Mouse (Mus musculus) kidney, embryonic 14.5 days (tissue): ENCODE measurements around the gene Krtap19-9b. TPM values are rescaled to one million over a fixed set of nuclear protein-coding genes. Genes with fewer than 3 reads are reported as not detected.

Source experiments
- ATAC-seq: fragments of 200-750 bp; cut with Nextera tagmentation; 2 replicates; pipeline ENCODE4 v1.8.0; 2017; ENCODE audit warnings: moderate number of reproducible peaks, mild to moderate bottlenecking, moderate TSS enrichment, moderate library complexity; ENCODE audit not compliant: low FRiP score, low TSS enrichment
- H3K27ac ChIP-seq: fragments of 300-500 bp; sonication (generic); 2 replicates; pipeline ENCODE4 v1.5.1; 2014; ENCODE audit warnings: low read depth, mild to moderate bottlenecking, low read length, moderate library complexity, mixed read lengths
- H3K27me3 ChIP-seq: fragments of 300-500 bp; sonication (generic); 2 replicates; pipeline ENCODE4 v1.6.1; 2014; ENCODE audit warnings: mild to moderate bottlenecking, low read length; ENCODE audit not compliant: control insufficient read depth, insufficient read depth
- H3K36me3 ChIP-seq: fragments of 300-500 bp; sonication (generic); 2 replicates; pipeline ENCODE4 v1.6.1; 2014; ENCODE audit warnings: low read length, mixed read lengths; ENCODE audit not compliant: control insufficient read depth, insufficient read depth
- H3K4me1 ChIP-seq: fragments of 300-500 bp; sonication (generic); 2 replicates; pipeline ENCODE4 v1.6.1; 2014; ENCODE audit warnings: low read length, mixed read lengths; ENCODE audit not compliant: control insufficient read depth, insufficient read depth
- H3K4me2 ChIP-seq: fragments of 300-500 bp; sonication (generic); replicated peaks from 2 replicates; pipeline ENCODE4 v1.6.1; 2014; ENCODE audit warnings: low read depth, mild to moderate bottlenecking, low read length
- H3K4me3 ChIP-seq: fragments of 300-500 bp; sonication (generic); 2 replicates; pipeline ENCODE4 v1.5.1; 2014; ENCODE audit warnings: mild to moderate bottlenecking, low read length
- H3K9ac ChIP-seq: fragments of 300-500 bp; sonication (generic); 2 replicates; pipeline ENCODE4 v1.6.1; 2014; ENCODE audit warnings: low read depth, mild to moderate bottlenecking, low read length, moderate library complexity
- H3K9me3 ChIP-seq: fragments of 300-500 bp; sonication (generic); 2 replicates; pipeline ENCODE4 v1.6.1; 2016; ENCODE audit warnings: low read length; ENCODE audit not compliant: control insufficient read depth
- WGBS: fragments of 180-500 bp; shearing (Covaris S2); extraction: QIAGEN DNeasy Blood & Tissue Kit; methylation state at CpG from one replicate; pipeline ENCODE4 v1.1.7; 2014; 5-methylcytosine and 5-hydroxymethylcytosine counted together
- polyA plus RNA-seq: library from polyadenylated mRNA; unstranded; fragments of >200 nt; fragmentation: Nextera tagmentation; extraction: Ambion mirVana; gene quantifications from 2 replicates; pipeline ENCODE4 v1.2.1, GENCODE M21; 2014

Krtap19-9b gene
- not detected in 2 replicates for polyA plus RNA-seq

DNA sequence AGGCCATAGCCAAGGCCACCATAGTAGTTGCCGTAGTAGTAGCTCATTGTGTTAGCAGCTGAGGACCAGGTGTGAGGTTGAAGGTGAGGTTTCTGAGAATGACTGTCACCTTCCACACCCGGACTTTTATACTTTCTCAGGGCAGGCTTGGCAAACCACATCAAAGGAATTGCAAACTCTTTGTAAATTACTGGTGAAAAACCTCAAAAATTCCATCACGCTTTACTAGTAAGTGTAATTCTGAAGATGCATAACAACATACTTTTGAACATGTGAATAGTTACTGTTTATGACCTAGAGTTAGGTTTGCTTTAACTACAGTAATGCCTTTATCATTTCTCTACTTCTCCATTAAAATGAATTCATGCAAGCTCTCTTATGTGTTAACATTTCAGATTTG is at the start of gene Krtap19-9b:
TSS of gene Krtap19-9b (minus strand) at position 101 of the 400 bp plus-strand sequence.
- Histone ChIP-seq H3K9ac (no peak within 1 kb of the TSS), H3K27me3 (no peaks in the 10 kb centered on the region), H3K9me3 (no peaks in the 10 kb centered on the region), H3K36me3 (no peaks in the 10 kb centered on the region), H3K27ac (no peak within 1 kb of the TSS), H3K4me2 (no peak within 1 kb of the TSS), H3K4me3 (no peak within 1 kb of the TSS), H3K4me1 (no peaks in the 10 kb centered on the region)
- ATAC-seq: no peak
- 88% methylated on average over 3 of the region's 3 CpGs for WGBS

DNA sequence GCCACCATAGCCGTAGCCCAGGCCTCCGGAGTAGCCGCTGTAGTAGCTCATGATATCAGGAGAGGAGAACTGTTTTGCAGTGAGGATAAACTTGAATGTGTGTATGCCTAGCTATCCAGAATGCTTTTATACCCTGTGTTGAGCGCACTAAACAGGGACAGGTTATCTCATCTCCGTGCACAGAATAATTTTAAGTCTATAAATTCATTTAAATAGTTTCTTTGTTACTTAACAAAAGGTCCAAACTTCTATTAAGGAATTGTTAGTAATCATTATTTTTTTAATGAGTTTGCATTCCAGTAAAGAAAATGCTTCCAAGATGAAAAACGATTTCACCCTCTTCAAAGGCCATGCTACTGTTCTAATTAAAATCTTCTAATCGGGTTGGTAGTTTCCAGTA is 30.7 kb upstream of the Krtap19-9b start, which contains the start of gene Krtap16-3:
TSS of gene Krtap16-3 (minus strand) at position 101 of the 400 bp plus-strand sequence.
- Histone ChIP-seq H3K36me3 (no peaks in the 10 kb centered on the region), H3K9me3 (no peaks in the 10 kb centered on the region), H3K4me3 (no peak within 1 kb of the TSS), H3K27me3 (no peaks in the 10 kb centered on the region), H3K9ac (no peak within 1 kb of the TSS), H3K4me2 (no peak within 1 kb of the TSS), H3K4me1 (no peaks in the 10 kb centered on the region), H3K27ac (no peak within 1 kb of the TSS)
- ATAC-seq: no peak
- WGBS: 90% methylated on average over 7 of the region's 7 CpGs

DNA sequence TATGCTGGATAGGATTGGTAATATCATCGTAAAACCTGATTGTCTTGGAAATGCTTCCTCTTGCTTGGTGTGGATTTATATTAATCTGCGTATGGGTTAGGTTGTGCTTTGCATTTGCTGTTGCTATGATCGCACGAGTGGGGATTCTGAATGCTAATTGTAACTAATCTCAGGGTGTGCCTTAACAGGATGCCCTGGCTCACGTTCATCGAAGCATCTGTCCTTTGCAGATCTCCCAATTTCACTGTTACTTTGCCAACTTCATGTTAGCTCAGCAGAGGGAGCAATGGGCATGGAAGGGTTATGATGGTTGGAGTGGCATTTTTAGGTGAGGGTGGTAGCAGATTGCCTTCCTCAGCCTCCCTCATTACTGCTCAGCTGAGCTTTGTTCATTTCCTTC is 9.0 kb upstream of the Krtap19-9b start:
- no peak for ATAC-seq
- Histone ChIP-seq H3K27ac (no peak overlapping the region), H3K36me3 (no peaks in the 10 kb centered on the region), H3K27me3 (no peaks in the 10 kb centered on the region), H3K9ac (no peak overlapping the region), H3K4me2 (no peak overlapping the region), H3K9me3 (no peaks in the 10 kb centered on the region), H3K4me1 (no peaks in the 10 kb centered on the region), H3K4me3 (no peak overlapping the region)
- 90% methylated on average over 6 of the region's 6 CpGs for WGBS

DNA sequence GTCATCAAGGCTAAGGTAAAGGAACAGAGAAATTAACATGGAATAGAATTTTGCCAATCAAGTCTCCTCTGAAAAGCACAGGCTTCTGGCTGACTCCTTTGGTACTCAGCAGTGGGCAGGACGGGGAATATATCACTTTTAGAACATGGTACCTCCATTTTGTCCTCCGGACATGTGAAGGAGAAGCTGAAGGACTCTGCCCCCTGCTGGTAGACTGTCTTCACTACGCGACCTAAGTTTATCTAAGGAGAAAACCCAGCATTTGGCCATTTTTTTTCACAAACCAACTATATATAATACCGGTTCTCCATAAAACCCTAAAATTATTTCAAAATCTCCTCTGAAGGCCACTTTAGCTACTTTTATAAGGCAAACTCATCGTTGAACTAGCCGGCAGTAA is 6.2 kb upstream of the Krtap19-9b start:
- H3K4me2 ChIP-seq: no peak overlapping the region

DNA sequence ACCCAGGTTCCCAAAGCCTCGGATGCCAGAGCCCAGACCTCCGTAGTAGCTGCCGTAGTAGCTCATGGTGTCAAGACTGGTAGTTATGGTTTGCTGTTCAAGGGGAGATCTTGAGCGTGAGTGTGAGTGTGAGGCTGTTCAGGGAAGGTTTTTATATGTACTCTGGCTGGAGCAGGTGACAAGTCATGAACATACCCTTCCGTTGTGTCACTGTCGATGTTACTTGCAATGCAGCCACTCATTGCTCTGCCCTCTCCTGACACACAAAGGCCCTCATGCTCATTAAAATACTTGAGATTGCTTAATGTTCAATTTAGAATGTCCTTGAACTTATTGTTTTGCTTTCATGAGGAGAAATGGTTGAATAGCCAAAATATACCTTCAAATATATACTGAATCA is 35.7 kb downstream of the Krtap19-9b start, which contains the start of gene Krtap19-5:
TSS of gene Krtap19-5 (minus strand) at position 101 of the 400 bp plus-strand sequence.
- ATAC-seq: no peak
- 93% methylated on average over 6 of the region's 6 CpGs for WGBS
- no peaks in the 10 kb centered on the region for H3K27me3 ChIP-seq
- no peak within 1 kb of the TSS for H3K27ac ChIP-seq
- no peak within 1 kb of the TSS for H3K4me2 ChIP-seq
- no peaks in the 10 kb centered on the region for H3K36me3 ChIP-seq
- H3K9me3 ChIP-seq: no peaks in the 10 kb centered on the region
- H3K4me1 ChIP-seq: no peaks in the 10 kb centered on the region
- no peak within 1 kb of the TSS for H3K9ac ChIP-seq
- H3K4me3 ChIP-seq: no peak within 1 kb of the TSS

More for the DNA sequence above, 6.2 kb upstream of the Krtap19-9b start:
- Histone ChIP-seq H3K27me3 (no peaks in the 10 kb centered on the region), H3K36me3 (no peaks in the 10 kb centered on the region), H3K9ac (no peak overlapping the region), H3K9me3 (no peaks in the 10 kb centered on the region), H3K4me3 (no peak overlapping the region), H3K4me1 (no peaks in the 10 kb centered on the region), H3K27ac (no peak overlapping the region)
- 74% methylated on average over 7 of the region's 7 CpGs for WGBS
- ATAC-seq: no peak

DNA sequence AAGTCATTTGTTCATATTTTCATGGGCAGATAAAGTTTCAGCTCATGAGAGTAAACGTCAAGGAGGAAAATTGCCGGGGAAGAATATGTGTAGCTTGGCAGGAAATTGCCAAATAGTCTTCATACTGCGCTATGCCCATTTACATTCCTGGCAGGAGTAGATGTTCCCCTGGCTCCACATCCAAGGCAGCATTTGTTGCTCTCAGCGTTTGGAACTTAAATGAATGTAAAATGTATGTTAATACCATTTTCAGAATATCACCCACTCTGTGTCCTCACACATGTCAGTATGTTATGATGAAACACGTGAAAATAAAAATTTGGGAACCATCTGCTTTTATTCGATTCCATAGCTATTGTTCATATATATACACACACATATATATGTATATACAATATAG is 45.2 kb downstream of the Krtap19-9b start:
- Histone ChIP-seq H3K27ac (no peak overlapping the region), H3K27me3 (no peaks in the 10 kb centered on the region), H3K9me3 (no peaks in the 10 kb centered on the region), H3K9ac (no peak overlapping the region), H3K4me2 (no peak overlapping the region), H3K4me3 (no peak overlapping the region), H3K4me1 (no peaks in the 10 kb centered on the region), H3K36me3 (no peaks in the 10 kb centered on the region)
- no peak for ATAC-seq
- WGBS: 91% methylated on average over 6 of the region's 6 CpGs

DNA sequence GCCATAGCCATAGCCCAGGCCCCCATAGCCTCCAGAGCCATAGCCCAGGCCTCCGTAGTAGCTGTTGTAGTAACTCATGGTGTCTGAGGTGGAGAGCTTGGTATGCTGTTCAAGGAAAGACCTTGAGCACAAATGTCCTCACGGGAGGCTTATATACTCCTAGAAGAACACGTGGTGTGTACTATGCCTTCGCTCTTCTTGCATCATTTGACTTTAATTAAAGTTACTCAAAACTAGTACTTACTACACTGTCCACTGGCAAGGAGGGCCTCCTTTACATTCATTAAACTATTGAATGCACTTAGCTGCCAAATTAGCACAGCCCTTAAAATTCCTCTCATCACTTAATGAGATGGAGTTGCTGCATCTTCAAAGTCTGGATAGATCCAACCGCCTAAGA is 47.1 kb downstream of the Krtap19-9b start, which contains the start of gene Krtap19-4:
TSS of gene Krtap19-4 (minus strand) at position 101 of the 400 bp plus-strand sequence.
- Histone ChIP-seq H3K4me3 (no peak within 1 kb of the TSS), H3K9me3 (no peaks in the 10 kb centered on the region), H3K27ac (no peak within 1 kb of the TSS), H3K9ac (no peak within 1 kb of the TSS), H3K4me2 (no peak within 1 kb of the TSS), H3K4me1 (no peaks in the 10 kb centered on the region), H3K27me3 (no peaks in the 10 kb centered on the region), H3K36me3 (no peaks in the 10 kb centered on the region)
- whole genome bisulfite sequencing: 89% methylated on average over 5 of the region's 5 CpGs
- no peak for ATAC-seq

Other genes starting within 250 kb of the Krtap19-9b start
- gene 2310061N02Rik, start 224.3 kb downstream of the Krtap19-9b start, polyA plus RNA-seq: not detected in 2 replicates
- gene Krtap13-1, start 203.4 kb downstream of the Krtap19-9b start, polyA plus RNA-seq: not detected in 2 replicates
- gene Krtap13, start 180.6 kb downstream of the Krtap19-9b start, polyA plus RNA-seq: not detected in 2 replicates
- not detected in 2 replicates for gene 2310034C09Rik, start 173.4 kb downstream of the Krtap19-9b start, polyA plus RNA-seq
- gene 2310057N15Rik, start 158.1 kb downstream of the Krtap19-9b start, polyA plus RNA-seq: not detected in 2 replicates
- not detected in 2 replicates for gene Gm5965, start 154.4 kb downstream of the Krtap19-9b start, polyA plus RNA-seq
- gene Gm20741, start 120.0 kb downstream of the Krtap19-9b start, polyA plus RNA-seq: not detected in 2 replicates
- gene Krtap15, start 112.0 kb downstream of the Krtap19-9b start, polyA plus RNA-seq: not detected in 2 replicates
- not detected in 2 replicates for gene Krtap14, start 106.1 kb downstream of the Krtap19-9b start, polyA plus RNA-seq
- gene Krtap19-1, start 62.9 kb downstream of the Krtap19-9b start, polyA plus RNA-seq: not detected in 2 replicates
- gene Krtap19-2, start 58.0 kb downstream of the Krtap19-9b start, polyA plus RNA-seq: not detected in 2 replicates
- not detected in 2 replicates for gene Krtap19-3, start 54.2 kb downstream of the Krtap19-9b start, polyA plus RNA-seq
- gene Krtap19-4, start 47.2 kb downstream of the Krtap19-9b start, polyA plus RNA-seq: not detected in 2 replicates
- not detected in 2 replicates for gene Krtap19-5, start 35.8 kb downstream of the Krtap19-9b start, polyA plus RNA-seq
- gene Krtap16-3, start 30.6 kb upstream of the Krtap19-9b start, polyA plus RNA-seq: not detected in 2 replicates
- not detected in 2 replicates for gene Krtap22-2, start 78.5 kb upstream of the Krtap19-9b start, polyA plus RNA-seq
- gene Gm10229, start 83.0 kb upstream of the Krtap19-9b start, polyA plus RNA-seq: not detected in 2 replicates
- gene Krtap6-1, start 99.4 kb upstream of the Krtap19-9b start, polyA plus RNA-seq: not detected in 2 replicates
- gene Gm10228, start 109.2 kb upstream of the Krtap19-9b start, polyA plus RNA-seq: not detected in 2 replicates
- gene Krtap6-5, start 115.6 kb upstream of the Krtap19-9b start, polyA plus RNA-seq: not detected in 2 replicates
- not detected in 2 replicates for gene 1110025L11Rik, start 131.7 kb upstream of the Krtap19-9b start, polyA plus RNA-seq
- not detected in 2 replicates for gene Krtap6-3, start 151.8 kb upstream of the Krtap19-9b start, polyA plus RNA-seq
- not detected in 2 replicates for gene Gm6358, start 208.6 kb upstream of the Krtap19-9b start, polyA plus RNA-seq
- gene Gm10061, start 218.8 kb upstream of the Krtap19-9b start, polyA plus RNA-seq: not detected in 2 replicates
- gene Gm9789, start 225.7 kb upstream of the Krtap19-9b start, polyA plus RNA-seq: not detected in 2 replicates
- gene Gm7735, start 237.2 kb upstream of the Krtap19-9b start, polyA plus RNA-seq: not detected in 2 replicates
- gene 1110057P08Rik, start 242.5 kb upstream of the Krtap19-9b start, polyA plus RNA-seq: not detected in 2 replicates